Mouse (Mus musculus): ENCODE results near the gene Cpsf4l. TPM values are rescaled to one million over a fixed set of nuclear protein-coding genes. Genes with fewer than 3 reads are reported as not detected.

Gene Cpsf4l
- polyA plus RNA-seq, 1 experiment: 0.06 TPM

- Histone ChIP-seq H3K4me1 (ENCODE audit: control insufficient read depth, insufficient read depth, low read length) (peaks cover 8% of the 10 kb centered on the region), H3K27ac (ENCODE audit: insufficient read depth, low read length) (no peak overlapping the region), H3K4me3 (ENCODE audit: insufficient read depth, low read length) (no peak overlapping the region; the same call in 1 of the 2 replicates)
- TF ChIP-seq POLR2A (IDR thresholded peaks at IDR 0.05; ENCODE audit: extremely low read depth, insufficient read depth, low read length): no peak
- no peak for TF ChIP-seq CTCF (IDR thresholded peaks at IDR 0.05; ENCODE audit: extremely low read depth, insufficient read depth, low read length)
Observed at GRCm38 (mm10) chr11:113651206-113651906, 58.5 kb downstream of the Cpsf4l start.

GRCm38 (mm10) chr11:113649353-113650210 lies 60.2 kb downstream of the Cpsf4l start, which contains the start of gene Slc39a11:
Gene Slc39a11, minus strand, starts transcription at chr11:113650079.
- H3K27ac ChIP-seq (ENCODE audit: insufficient read depth, low read length): peak within 1 kb of the TSS; percentile 100
- TF ChIP-seq CTCF (IDR thresholded peaks at IDR 0.05; ENCODE audit: extremely low read depth, insufficient read depth, low read length) (no peak), POLR2A (IDR thresholded peaks at IDR 0.05; ENCODE audit: extremely low read depth, insufficient read depth, low read length) (peak; percentile 37; the same call in 1 of the 2 replicates)
- peaks cover 8% of the 10 kb centered on the region for H3K4me1 ChIP-seq (ENCODE audit: control insufficient read depth, insufficient read depth, low read length)
- H3K4me3 ChIP-seq (ENCODE audit: insufficient read depth, low read length): peak within 1 kb of the TSS; percentile 99

- peak within 1 kb of the TSS; percentile 99 for H3K4me3 ChIP-seq (ENCODE audit: insufficient read depth, low read length)
- peak within 1 kb of the TSS; percentile 100 for H3K27ac ChIP-seq (ENCODE audit: insufficient read depth, low read length)
- H3K4me1 ChIP-seq (ENCODE audit: control insufficient read depth, insufficient read depth, low read length): peaks cover 4% of the 10 kb centered on the region
- TF ChIP-seq CTCF (IDR thresholded peaks at IDR 0.05; ENCODE audit: extremely low read depth, insufficient read depth, low read length) (no peak), POLR2A (IDR thresholded peaks at IDR 0.05; ENCODE audit: extremely low read depth, insufficient read depth, low read length) (no peak)
Observed at GRCm38 (mm10) chr11:113648690-113649352, 61.0 kb downstream of the Cpsf4l start, which contains the start of gene Cog1. Gene Cog1, plus strand, starts transcription at chr11:113649169.

Other genes with a start within 250 kb of the Cpsf4l start
- 27.3 and 31.9 TPM in 2 replicates for gene Sstr2, start 90.7 kb downstream of the Cpsf4l start, polyA plus RNA-seq (2012; rRNA removed)
- 69.9 and 70.6 TPM in 2 replicates for gene Cog1, start 60.8 kb downstream of the Cpsf4l start, polyA plus RNA-seq (2012; rRNA removed)
- 11.4 and 12.7 TPM in 2 replicates for gene Slc39a11, start 59.9 kb downstream of the Cpsf4l start, polyA plus RNA-seq (2012; rRNA removed)
- gene Fam104a, start 25.9 kb downstream of the Cpsf4l start, polyA plus RNA-seq (2012; rRNA removed): 28.0 and 28.6 TPM in 2 replicates
- gene D11Wsu47e, start 25.6 kb downstream of the Cpsf4l start, polyA plus RNA-seq (2012; rRNA removed): 14.2 and 15.2 TPM in 2 replicates
- gene Cdc42ep4, start 41.9 kb upstream of the Cpsf4l start, polyA plus RNA-seq (2012; rRNA removed): 24.3 and 24.7 TPM in 2 replicates

Measured in cortical plate, adult 2 months (tissue).